Mouse (Mus musculus) layer of hippocampus, adult 18-20 months (tissue): ENCODE data around the gene 1700123O20Rik. TPM values are rescaled to one million over a fixed set of nuclear protein-coding genes. Genes with fewer than 3 reads are reported as not detected.

ENCODE experiments used
- DNase-seq, 2 experiments: peaks; one replicate each; pipeline ENCODE4 v3.0.0; 2022; ENCODE audit warnings: low spot score in 2 of 2
- total RNA-seq, 2 experiments: library from RNA; stranded (reverse); gene quantifications; 2 replicates each; pipeline ENCODE4 v1.2.3; 2021

1700123O20Rik gene
- total RNA-seq, 2 experiments from 2014 or later: 23.4 to 24.4 TPM

DNA sequence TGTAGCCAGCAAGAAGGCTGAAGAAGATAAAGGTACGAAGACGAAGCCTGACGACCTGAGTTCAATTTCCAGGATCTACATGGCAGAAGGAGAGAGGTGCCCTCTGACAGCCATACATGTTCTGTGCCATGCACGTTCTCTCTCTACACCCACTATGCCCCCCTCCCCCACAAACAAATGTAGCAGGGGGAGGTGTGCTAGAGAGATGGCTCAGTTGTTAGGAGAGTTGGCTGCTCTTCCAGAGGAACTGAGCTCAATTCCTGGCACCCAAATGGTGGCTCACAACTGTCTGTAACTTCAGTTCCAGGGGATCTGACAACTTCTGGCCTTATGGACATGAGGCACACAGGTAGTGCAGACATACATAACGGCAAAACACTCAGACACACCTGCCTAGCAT lies 9.7 kb upstream of the 1700123O20Rik start:
- peak; percentile 19 to 62 for DNase-seq

DNA sequence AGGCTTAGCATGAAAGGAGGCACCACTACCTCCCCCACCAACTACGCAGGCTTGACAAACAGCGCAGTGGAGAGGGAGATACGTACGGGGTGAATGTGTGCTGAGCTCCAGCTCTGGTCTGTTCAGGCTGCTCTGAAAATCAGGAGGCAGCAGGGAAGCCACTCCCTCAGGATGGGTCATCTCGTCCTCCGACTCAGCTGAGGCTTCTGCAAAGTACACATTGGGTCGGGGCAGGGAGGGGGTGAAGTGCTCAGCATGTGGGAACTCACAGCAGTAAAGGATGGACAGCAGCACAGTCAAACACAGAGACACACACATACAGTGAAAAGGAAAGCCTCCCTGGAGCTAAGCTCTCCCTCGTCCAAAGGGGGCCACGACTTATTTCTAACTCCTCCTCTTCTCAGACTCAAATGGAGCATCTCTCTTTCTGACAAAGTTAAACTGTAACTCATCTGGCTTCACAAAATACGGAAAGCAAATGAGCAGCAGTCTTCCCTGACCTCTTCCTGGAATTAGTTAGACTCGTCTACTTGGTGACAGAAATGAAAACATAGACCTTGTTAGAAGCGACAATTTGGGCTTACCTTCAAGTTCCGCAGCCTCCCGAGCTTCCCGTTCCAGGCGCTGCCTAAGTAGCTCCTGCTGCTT lies 7.2 kb upstream of the 1700123O20Rik start:
- no peak for DNase-seq

GRCm38 (mm10) chr14:54682396-54682795 lies 3.6 kb upstream of the 1700123O20Rik start:
- DNase-seq: no peak

- DNase-seq: no peak
Measured at GRCm38 (mm10) chr14:54685471-54685870, 545 bp upstream of the 1700123O20Rik start.

- DNase-seq: peak; percentile 100
Measured at GRCm38 (mm10) chr14:54686522-54687143, 617 bp downstream of the 1700123O20Rik start, which contains the start of gene Acin1. Gene Acin1, minus strand, starts transcription at chr14:54686931.

- no peak for DNase-seq
Measured at GRCm38 (mm10) chr14:54687251-54687650, 1.2 kb downstream of the 1700123O20Rik start.

- no peak for DNase-seq
Measured at GRCm38 (mm10) chr14:54695042-54695441, 9.0 kb downstream of the 1700123O20Rik start.

DNA sequence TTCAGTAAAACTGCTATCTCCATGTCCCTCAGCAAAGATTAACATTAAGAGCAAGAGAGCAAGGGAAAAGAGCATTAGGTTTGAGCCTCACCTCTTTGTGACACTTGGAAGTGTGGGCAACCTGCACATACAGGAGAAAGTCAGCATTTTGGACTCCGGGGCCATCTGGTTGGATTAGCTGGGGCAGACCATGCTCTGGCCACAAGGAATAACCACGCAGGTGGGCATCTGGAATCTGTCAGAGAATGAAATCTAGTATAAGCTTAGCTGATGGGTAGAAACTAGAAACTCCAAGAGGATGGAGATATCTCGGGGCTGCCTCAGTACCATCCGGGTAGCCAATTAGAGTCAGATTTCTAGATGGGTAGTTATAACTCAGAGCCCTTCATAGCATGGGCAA lies 10.7 kb downstream of the 1700123O20Rik start:
- DNase-seq: no peak

DNA sequence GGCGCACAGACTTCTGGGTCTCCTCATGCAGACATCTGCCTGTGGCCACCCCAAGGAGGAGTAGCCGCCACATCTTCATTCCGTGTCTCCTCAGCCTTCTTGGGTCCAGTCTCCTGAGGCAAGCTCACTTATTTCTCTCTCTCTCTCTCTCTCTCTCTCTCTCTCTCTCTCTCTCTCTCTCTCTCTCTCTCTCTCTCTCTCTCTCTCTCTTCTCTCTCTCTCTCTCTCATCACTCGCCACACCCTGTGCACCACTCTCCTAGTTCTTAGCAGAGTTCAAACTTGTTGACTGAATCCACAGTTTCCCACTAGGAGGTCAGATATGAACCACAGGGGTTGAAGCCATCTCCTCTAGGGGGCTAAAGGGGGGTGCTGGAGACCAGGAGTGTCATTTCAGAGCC lies 12.7 kb downstream of the 1700123O20Rik start, which contains the start of gene Gm29776:
Gm29776 (minus strand) TSS at position 101 of the 400 bp plus-strand sequence.
- DNase-seq: no peak

DNA sequence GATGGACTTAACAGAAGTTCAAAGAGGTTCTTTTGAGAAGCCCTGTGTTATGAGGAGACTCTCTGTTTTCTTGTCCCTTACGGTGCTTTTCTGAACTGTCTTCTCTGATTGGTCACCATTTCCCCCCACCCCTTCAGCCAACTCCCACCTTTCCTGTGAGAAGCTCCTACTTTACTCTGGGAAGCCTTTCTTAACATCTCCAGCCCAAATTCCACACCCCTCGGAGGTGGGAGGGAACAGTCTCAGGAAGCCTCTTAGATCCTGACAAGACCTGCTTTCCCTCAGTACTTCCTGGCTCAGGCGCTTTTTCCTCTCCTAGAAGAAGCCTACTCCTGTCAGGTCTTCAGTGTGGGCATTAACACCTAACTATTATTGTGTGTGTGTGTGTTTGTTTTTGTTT lies 13.6 kb downstream of the 1700123O20Rik start:
- no peak for DNase-seq

GRCm38 (mm10) chr14:54701298-54701697 lies 15.3 kb downstream of the 1700123O20Rik start:
- DNase-seq: peak; percentile 46 to 62

GRCm38 (mm10) chr14:54703207-54703606 lies 17.2 kb downstream of the 1700123O20Rik start:
- no peak for DNase-seq

GRCm38 (mm10) chr14:54705844-54706243 lies 19.8 kb downstream of the 1700123O20Rik start:
- no peak for DNase-seq

DNA sequence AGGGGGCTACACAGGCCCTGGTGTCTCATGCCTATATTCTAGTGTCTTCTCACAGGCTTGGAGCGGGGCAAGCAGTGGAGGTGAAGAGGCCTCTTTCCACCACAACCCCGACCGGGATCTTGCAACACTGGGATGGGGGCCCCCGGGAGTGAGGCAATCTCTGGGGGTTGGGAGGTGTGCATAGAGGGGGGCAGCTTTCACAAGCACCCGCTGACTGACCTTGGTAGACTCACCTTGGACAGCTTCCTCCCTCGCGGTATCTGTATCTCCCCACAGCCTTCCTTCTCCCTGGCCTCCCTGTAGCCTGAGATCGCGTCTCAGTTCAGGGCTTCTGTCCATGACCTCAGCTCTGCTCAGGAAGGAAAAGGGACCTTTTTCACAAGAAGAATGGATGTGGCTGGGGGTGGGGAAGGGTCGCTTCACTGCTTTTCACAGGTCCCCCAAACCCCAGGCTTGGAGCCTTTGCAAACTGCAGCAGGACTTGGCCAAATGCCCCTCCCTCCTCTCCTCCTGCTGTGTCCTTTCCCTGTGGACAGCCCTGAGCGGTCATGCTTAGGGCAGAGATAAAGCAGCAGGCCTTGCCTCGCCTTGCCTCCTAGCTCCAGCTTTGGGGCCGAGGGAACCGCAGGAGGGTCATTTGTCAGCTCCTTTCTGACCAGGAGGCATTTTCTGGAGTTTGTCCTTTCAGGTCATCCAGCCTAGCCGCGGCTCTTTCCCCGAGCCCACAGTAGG lies 20.7 kb downstream of the 1700123O20Rik start:
- DNase-seq: no peak

GRCm38 (mm10) chr14:54709054-54709453 lies 23.0 kb downstream of the 1700123O20Rik start:
- no peak for DNase-seq

DNA sequence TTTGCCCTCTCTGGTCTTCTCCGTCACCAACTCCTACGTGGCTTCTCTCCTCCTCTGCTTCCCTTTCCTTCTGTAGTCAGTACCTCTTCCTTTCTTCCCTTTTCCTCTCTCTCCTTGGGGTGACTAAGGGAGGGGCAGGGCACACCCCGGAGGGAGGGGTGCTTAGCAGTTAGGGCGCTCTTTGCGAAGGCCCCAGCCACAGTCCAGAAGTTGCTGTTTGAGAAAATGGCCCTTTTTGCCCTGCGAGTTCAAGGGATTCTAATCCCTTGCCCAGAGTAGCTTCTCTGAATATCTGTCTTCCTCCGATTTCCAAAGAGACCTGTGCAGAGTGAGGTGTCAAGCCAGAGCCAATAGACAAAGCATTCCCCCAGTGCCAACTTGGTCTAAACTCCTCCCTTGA lies 26.1 kb downstream of the 1700123O20Rik start, which contains the start of gene Cebpe:
Cebpe (minus strand) TSS at position 101 of the 400 bp plus-strand sequence.
- no peak for DNase-seq

- no peak for DNase-seq
Measured at GRCm38 (mm10) chr14:54712861-54713260, 26.8 kb downstream of the 1700123O20Rik start.

DNA sequence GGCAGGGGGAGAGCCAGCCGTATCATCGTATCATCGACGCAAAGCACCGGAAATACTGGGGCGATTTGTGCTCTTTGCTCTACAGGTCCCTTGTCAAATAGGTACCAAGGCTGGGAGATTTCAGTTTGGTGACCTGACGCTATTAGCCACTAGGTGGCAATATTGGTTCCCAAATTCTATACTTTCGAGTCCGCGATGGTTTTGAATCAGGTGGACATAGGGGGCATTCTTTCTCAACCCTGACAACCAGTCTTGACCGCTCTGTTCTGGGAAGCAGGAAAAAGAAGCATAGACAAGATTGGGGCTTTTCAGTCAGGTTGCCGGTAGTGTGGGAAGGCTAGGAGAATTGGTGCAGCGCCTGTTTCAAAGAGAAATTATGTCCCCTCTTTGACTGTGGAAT lies 28.1 kb downstream of the 1700123O20Rik start:
- peak; percentile 68 to 93 for DNase-seq

- DNase-seq: peak in 1 of 2 experiments; percentile 26
Measured at GRCm38 (mm10) chr14:54714617-54715081, 28.6 kb downstream of the 1700123O20Rik start.

- DNase-seq: no peak
Measured at GRCm38 (mm10) chr14:54715402-54715801, 29.4 kb downstream of the 1700123O20Rik start.

GRCm38 (mm10) chr14:54720041-54720440 lies 34.0 kb downstream of the 1700123O20Rik start:
- no peak for DNase-seq
